Mouse (Mus musculus) bone marrow, adult 2 months (tissue): ENCODE results near the gene Sord.

Source experiments
- CTCF ChIP-seq: fragments of 200-500 bp; IDR thresholded peaks from 2 replicates; pipeline ENCODE4 v1.5.1; 2011; ENCODE audit warnings: low read length, control low read depth; ENCODE audit not compliant: control insufficient read depth, insufficient read depth
- POLR2A ChIP-seq: fragments of 200-500 bp; IDR thresholded peaks from 2 replicates; pipeline ENCODE4 v1.6.1; 2011; ENCODE audit warnings: low read depth, mild to moderate bottlenecking, control low read depth, low read length, borderline replicate concordance; ENCODE audit not compliant: control insufficient read depth

- TF ChIP-seq CTCF = no peak
- no peak for TF ChIP-seq POLR2A
These were observed 67.5 kb downstream of the Sord start for GRCm38 (mm10) chr2:122301921-122302573.
